ENCODE assay signal across 18 mouse cellular contexts in the genomic region with DNA sequence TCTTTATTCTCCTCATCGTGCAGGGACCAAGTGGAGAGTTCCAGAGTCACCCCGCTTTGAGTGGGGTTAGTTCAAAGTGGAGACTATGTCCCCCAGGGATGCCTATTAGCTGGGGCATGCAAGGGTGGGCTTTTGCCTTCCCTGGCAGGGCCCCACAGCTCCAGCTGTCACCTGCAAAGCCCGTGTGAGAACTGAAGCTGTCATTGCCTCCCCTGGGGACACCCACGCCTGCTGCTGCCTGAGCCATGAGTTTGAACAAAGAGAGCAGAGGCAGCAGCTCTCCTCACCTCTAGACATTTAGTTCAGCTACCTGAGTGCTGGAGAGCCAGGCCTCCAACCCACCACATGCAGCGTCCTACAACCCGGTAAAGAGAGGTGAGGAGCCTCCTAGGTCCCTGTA. TPM values are rescaled to one million over a fixed set of nuclear protein-coding genes. Genes with fewer than 3 reads are reported as not detected.
DNase-seq lines count a peak whose midpoint lies in the region; ATAC-seq and TF ChIP-seq lines count a peak whose summit lies in the region.
"Had no signal": no experiment of that assay in that cellular context is flagged by ENCODE, and none has a peak within 500 bp of the region (broad histone marks: within the 10 kb centered on the region; RNA-seq: fewer than 3 reads in every experiment).

No protein-coding gene starts in this region.

- no peak for DNase-seq in forebrain, embryonic 10.5 days (ENCODE audit: extremely low spot score, low spot score)
- DNase-seq in spleen, adult 2 months (ENCODE audit: low read depth in 1 of 2, low spot score in 2 of 2), result no peak
- DNase-seq in spleen, adult 18-20 months, result no peak
- DNase-seq in thymus, postnatal 36 days, result peak; percentile 51 to 65
- DNase-seq in adrenal gland, postnatal 10 days, result no peak
- no peak for DNase-seq in urinary bladder, adult 18-20 months (ENCODE audit: low spot score in 2 of 2)
- DNase-seq: forebrain, postnatal 0 days; heart, postnatal 4 days; liver, embryonic 13.5 days had no signal

- H3K27me3 ChIP-seq in forebrain, embryonic 10.5 days (ENCODE audit: poor library complexity, severe bottlenecking), result peaks cover 59% of the 10 kb centered on the region
- H3K27me3 ChIP-seq in forebrain, embryonic 15.5 days, result peaks cover 20% of the 10 kb centered on the region; the same call in 1 of the 2 replicates
- H3K27me3 ChIP-seq in spleen, adult 2 months (ENCODE audit: control insufficient read depth, insufficient read depth, low read length), result no peaks in the 10 kb centered on the region
- peaks cover 7% of the 10 kb centered on the region; the same call in 1 of the 2 replicates for H3K27me3 ChIP-seq in small intestine, adult 2 months (ENCODE audit: control insufficient read depth, insufficient read depth, low read length)

- H3K4me1 ChIP-seq in forebrain, embryonic 10.5 days, result peaks cover 52% of the 10 kb centered on the region
- H3K4me1 ChIP-seq in forebrain, embryonic 15.5 days, result peaks cover 22% of the 10 kb centered on the region
- peaks cover 34% of the 10 kb centered on the region for H3K4me1 ChIP-seq in spleen, adult 2 months (ENCODE audit: control insufficient read depth, insufficient read depth, insufficient read length)
- H3K4me1 ChIP-seq in small intestine, adult 2 months (ENCODE audit: control insufficient read depth, insufficient read depth, insufficient read length, low read length), result peaks cover 5% of the 10 kb centered on the region

- H3K36me3 ChIP-seq in forebrain, embryonic 10.5 days (replicated peaks), result no peaks in the 10 kb centered on the region
- no peaks in the 10 kb centered on the region for H3K36me3 ChIP-seq in forebrain, embryonic 15.5 days
- no peaks in the 10 kb centered on the region for H3K36me3 ChIP-seq in spleen, adult 2 months (ENCODE audit: control insufficient read depth, insufficient read depth, low read length)
- H3K36me3 ChIP-seq in small intestine, adult 2 months (ENCODE audit: control insufficient read depth, insufficient read depth, low read length), result no peaks in the 10 kb centered on the region
- H3K36me3 ChIP-seq: heart, embryonic 12.5 days; limb, embryonic 10.5 days; liver, embryonic 13.5 days; neural tube, embryonic 15.5 days had no signal

- WGBS in forebrain, embryonic 10.5 days, result 84% methylated on average over 6 of the region's 6 CpGs
- 71% methylated on average over 6 of the region's 6 CpGs for WGBS in forebrain, embryonic 15.5 days
- WGBS in spleen, adult 2 months, result 39% methylated on average over 6 of the region's 6 CpGs
- 83% methylated on average over 6 of the region's 6 CpGs for WGBS in small intestine, adult 2 months

- no peak overlapping the region for H3K9ac ChIP-seq in forebrain, embryonic 15.5 days (replicated peaks)
- H3K9ac ChIP-seq: forebrain, postnatal 0 days; heart, embryonic 12.5 days; liver, embryonic 13.5 days; neural tube, embryonic 15.5 days had no signal

- no peaks in the 10 kb centered on the region for H3K9me3 ChIP-seq in forebrain, embryonic 10.5 days
- no peaks in the 10 kb centered on the region for H3K9me3 ChIP-seq in forebrain, embryonic 15.5 days
- H3K9me3 ChIP-seq: heart, embryonic 12.5 days; limb, embryonic 10.5 days; liver, embryonic 13.5 days; neural tube, embryonic 15.5 days had no signal

- H3K27ac ChIP-seq in forebrain, embryonic 10.5 days, result 0 out of 2 replicates have a peak overlapping the region, but pooled peaks have one; percentile 6
- no peak overlapping the region for H3K27ac ChIP-seq in forebrain, embryonic 15.5 days (replicated peaks)
- peak overlapping the region; percentile 45; the same call in 1 of the 2 replicates for H3K27ac ChIP-seq in spleen, adult 2 months (ENCODE audit: insufficient read depth, low read length)
- H3K27ac ChIP-seq in small intestine, adult 2 months (ENCODE audit: insufficient read depth, low read depth, low read length), result peak overlapping the region; percentile 27; the same call in 1 of the 2 replicates
- H3K27ac ChIP-seq: kidney, postnatal 0 days; limb, embryonic 10.5 days; liver, embryonic 13.5 days; neural tube, embryonic 15.5 days had no signal

- no peak for TF ChIP-seq CTCF in spleen, adult 2 months (IDR thresholded peaks at IDR 0.05; ENCODE audit: extremely low read depth, insufficient read depth, insufficient read length, insufficient replicate concordance)
- no peak for TF ChIP-seq CTCF in small intestine, adult 2 months (IDR thresholded peaks at IDR 0.05; ENCODE audit: extremely low read depth, insufficient read length, insufficient replicate concordance, low read depth, low read length)

- TF ChIP-seq POLR2A in spleen, adult 2 months (IDR thresholded peaks at IDR 0.05; ENCODE audit: low read depth, low read length), result no peak
- no peak for TF ChIP-seq POLR2A in small intestine, adult 2 months (IDR thresholded peaks at IDR 0.05; ENCODE audit: low read depth, low read length)

- no peak overlapping the region for H3K4me2 ChIP-seq in forebrain, embryonic 15.5 days (replicated peaks)
- H3K4me2 ChIP-seq: heart, embryonic 12.5 days; liver, embryonic 13.5 days; neural tube, embryonic 15.5 days had no signal

- ATAC-seq in forebrain, embryonic 15.5 days (replicated peaks), result no peak
- ATAC-seq: forebrain, postnatal 0 days; lung, postnatal 0 days had no signal

- H3K4me3 ChIP-seq in forebrain, embryonic 10.5 days, result peak overlapping the region; percentile 22; the same call in 1 of the 2 replicates
- H3K4me3 ChIP-seq in forebrain, embryonic 15.5 days, result no peak overlapping the region
- no peak overlapping the region for H3K4me3 ChIP-seq in spleen, adult 2 months (ENCODE audit: extremely low read depth, insufficient read depth, insufficient read length)
- no peak overlapping the region for H3K4me3 ChIP-seq in small intestine, adult 2 months (ENCODE audit: low read depth, low read length)
- H3K4me3 ChIP-seq: erythroblast, embryonic 14.5 days; heart, embryonic 12.5 days; liver, embryonic 13.5 days; neural tube, embryonic 15.5 days had no signal

RNA-seq across cellular contexts. Expression of gene Rem2, which starts 4.8 kb away (rescaled TPM):
- polyA plus RNA-seq in forebrain, embryonic 10.5 days (2016; fragmentation: Nextera tagmentation; extraction: Ambion mirVana), result 12.5 TPM in 2 replicates
- 22.9 and 23.8 TPM in 2 replicates for polyA plus RNA-seq in forebrain, embryonic 15.5 days (2015; fragmentation: Nextera tagmentation; extraction: Ambion mirVana)
- polyA plus RNA-seq in spleen, adult 2 months (2012; rRNA removed), result 0.22 and 0.40 TPM in 2 replicates
- polyA plus RNA-seq in small intestine, adult 2 months (2012; rRNA removed), result 0.20 and 0.76 TPM in 2 replicates
- total RNA-seq in adrenal gland, postnatal 10 days (2021), result under 1 TPM; 0.39 to 0.87 TPM
- total RNA-seq: gastrocnemius, adult 8-10 months had no signal
- polyA plus RNA-seq: erythroblast, embryonic 14.5 days had no signal

RNA-seq across cellular contexts. Expression of gene Lrp10, which starts 16.7 kb away (rescaled TPM):
- 23.8 and 24.4 TPM in 2 replicates for polyA plus RNA-seq in forebrain, embryonic 10.5 days (2016; fragmentation: Nextera tagmentation; extraction: Ambion mirVana)
- polyA plus RNA-seq in forebrain, embryonic 15.5 days (2015; fragmentation: Nextera tagmentation; extraction: Ambion mirVana), result 32.5 and 33.9 TPM in 2 replicates
- 154 and 206 TPM in 2 replicates for polyA plus RNA-seq in spleen, adult 2 months (2012; rRNA removed)
- polyA plus RNA-seq in small intestine, adult 2 months (2012; rRNA removed), result 139 and 303 TPM in 2 replicates
- total RNA-seq in adrenal gland, postnatal 10 days (2021), result 10 to 100 TPM; 71.9 to 89.4 TPM

RNA-seq across cellular contexts. Expression of gene Prmt5, which starts 36.7 kb away (rescaled TPM):
- 162 and 164 TPM in 2 replicates for polyA plus RNA-seq in forebrain, embryonic 10.5 days (2016; fragmentation: Nextera tagmentation; extraction: Ambion mirVana)
- polyA plus RNA-seq in forebrain, embryonic 15.5 days (2015; fragmentation: Nextera tagmentation; extraction: Ambion mirVana), result 101 and 102 TPM in 2 replicates
- 18.2 and 26.6 TPM in 2 replicates for polyA plus RNA-seq in spleen, adult 2 months (2012; rRNA removed)
- 5.8 and 9.8 TPM in 2 replicates for polyA plus RNA-seq in small intestine, adult 2 months (2012; rRNA removed)
- total RNA-seq in adrenal gland, postnatal 10 days (2021), result 10 to 100 TPM; 41.1 to 42.1 TPM

RNA-seq across cellular contexts. Expression of gene Mmp14, which starts 49.3 kb away (rescaled TPM):
- polyA plus RNA-seq in forebrain, embryonic 10.5 days (2016; fragmentation: Nextera tagmentation; extraction: Ambion mirVana), result 52.4 and 54.6 TPM in 2 replicates
- 60.3 and 61.7 TPM in 2 replicates for polyA plus RNA-seq in forebrain, embryonic 15.5 days (2015; fragmentation: Nextera tagmentation; extraction: Ambion mirVana)
- 42.0 and 63.2 TPM in 2 replicates for polyA plus RNA-seq in spleen, adult 2 months (2012; rRNA removed)
- 59.9 and 66.0 TPM in 2 replicates for polyA plus RNA-seq in small intestine, adult 2 months (2012; rRNA removed)
- total RNA-seq in adrenal gland, postnatal 10 days (2021), result 100 to 1,000 TPM; 127 to 128 TPM

RNA-seq across cellular contexts. Expression of gene Mrpl52, which starts 54.0 kb away (rescaled TPM):
- 200 and 201 TPM in 2 replicates for polyA plus RNA-seq in forebrain, embryonic 10.5 days (2016; fragmentation: Nextera tagmentation; extraction: Ambion mirVana)
- 269 and 282 TPM in 2 replicates for polyA plus RNA-seq in forebrain, embryonic 15.5 days (2015; fragmentation: Nextera tagmentation; extraction: Ambion mirVana)
- 221 and 393 TPM in 2 replicates for polyA plus RNA-seq in spleen, adult 2 months (2012; rRNA removed)
- 186 and 284 TPM in 2 replicates for polyA plus RNA-seq in small intestine, adult 2 months (2012; rRNA removed)
- 100 to 1,000 TPM; 204 to 212 TPM for total RNA-seq in adrenal gland, postnatal 10 days (2021)

Comparison
In these comparisons a context has a peak if more than half of its experiments do, and no peak if none do; other contexts are left out.
1. DNase-seq: peak in thymus, postnatal 36 days (2 of 2); none in forebrain, embryonic 10.5 days (single experiment), spleen, adult 2 months (0 of 2), spleen, adult 18-20 months (0 of 2), adrenal gland, postnatal 10 days (single experiment) and urinary bladder, adult 18-20 months (0 of 2).